Mouse (Mus musculus) liver, adult 2 months (tissue): ENCODE data around the gene Plau.

Experiments used
- CTCF ChIP-seq: fragments of 200-500 bp; IDR thresholded peaks from 2 replicates; pipeline ENCODE4 v1.5.1; 2011; ENCODE audit warnings: low read depth, low read length, control low read depth
- POLR2A ChIP-seq: fragments of 200-500 bp; IDR thresholded peaks from 2 replicates; pipeline ENCODE4 v1.6.1; 2011; ENCODE audit warnings: low read length, control low read depth; ENCODE audit not compliant: insufficient read depth; ENCODE audit errors: extremely low read depth

DNA sequence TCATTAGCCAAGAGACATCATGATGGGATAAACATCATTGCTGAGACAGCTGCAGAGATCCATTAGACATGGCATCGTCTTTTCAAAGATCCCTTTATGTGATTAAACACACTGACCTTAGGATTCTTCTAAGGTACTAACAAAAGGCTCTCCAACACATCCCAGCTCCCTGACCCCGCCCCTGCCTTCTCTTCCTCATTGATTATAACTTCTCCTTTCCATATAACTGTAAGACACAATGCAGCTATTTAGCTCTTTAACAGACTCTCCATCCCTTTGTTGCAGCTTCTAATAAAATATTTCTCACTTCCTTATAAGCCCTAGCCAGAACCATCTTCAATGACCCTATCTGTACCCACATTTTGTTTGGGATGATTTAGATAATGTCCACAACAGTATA lies 24.7 kb downstream of the Plau start:
- no peak for TF ChIP-seq CTCF
- no peak for TF ChIP-seq POLR2A
